8 mouse cellular contexts compared by ENCODE assay signal in genomic region chr8:83699566-83699965, GRCm38 (mm10). TPM values are rescaled to one million over a fixed set of nuclear protein-coding genes. Genes with fewer than 3 reads are reported as not detected.
DNase-seq lines count a peak whose midpoint lies in the region; ATAC-seq and TF ChIP-seq lines count a peak whose summit lies in the region.

No protein-coding gene starts in this region.

- 41% methylated on average over 9 of the region's 9 CpGs for WGBS in heart, embryonic 12.5 days

- peak overlapping the region; percentile 97 for H3K4me3 ChIP-seq in heart, embryonic 12.5 days
- H3K4me3 ChIP-seq in E14TG2a.4 (replicated peaks; ENCODE audit: low read length) = peak overlapping the region; percentile 91

- no peaks in the 10 kb centered on the region for H3K36me3 ChIP-seq in heart, embryonic 12.5 days
- H3K36me3 ChIP-seq in E14TG2a.4 (ENCODE audit: insufficient read depth, low read length) = no peaks in the 10 kb centered on the region

- peak overlapping the region; percentile 74; the same call in 1 of the 2 replicates for H3K27ac ChIP-seq in heart, embryonic 12.5 days (ENCODE audit: poor library complexity, severe bottlenecking)

- intact Hi-C loops in heart, postnatal 14 days (cut with DNase I) = loop anchor here (2.0 to 5.0 kb wide), 2 partner anchors 15 to 37 kb away; partner anchors contain the start of gene Ddx39

- no peak for ATAC-seq in heart, embryonic 12.5 days (ENCODE audit: insufficient number of reproducible peaks, low FRiP score)
- ATAC-seq in cerebellum, adult (ENCODE audit: insufficient number of reproducible peaks, low FRiP score, low TSS enrichment) = no peak

- TF ChIP-seq CTCF in E14TG2a.4 (conservative IDR thresholded peaks at IDR 0.05; ENCODE audit: low read length) = no peak

- DNase-seq in heart, postnatal 14 days = no peak
- DNase-seq in forelimb bud, embryonic 11.5 days (ENCODE audit: low read depth, low spot score) = peak; percentile 40
- DNase-seq in lung, postnatal 36 days = peak; percentile 41
- DNase-seq in adrenal gland, postnatal 14 days = no peak
- no peak for DNase-seq in left cerebral cortex, adult 11 months (ENCODE audit: low spot score)

- no peaks in the 10 kb centered on the region for H3K27me3 ChIP-seq in heart, embryonic 12.5 days (replicated peaks)
- peaks cover 26% of the 10 kb centered on the region for H3K27me3 ChIP-seq in E14TG2a.4 (ENCODE audit: insufficient read depth, low read length)

- H3K9ac ChIP-seq in heart, embryonic 12.5 days = peak overlapping the region; percentile 98

- peak overlapping the region; percentile 98 for H3K4me2 ChIP-seq in heart, embryonic 12.5 days

- no peaks in the 10 kb centered on the region for H3K9me3 ChIP-seq in heart, embryonic 12.5 days (replicated peaks)
- H3K9me3 ChIP-seq in E14TG2a.4 (ENCODE audit: low read length) = no peaks in the 10 kb centered on the region

- peaks cover 44% of the 10 kb centered on the region for H3K4me1 ChIP-seq in heart, embryonic 12.5 days (replicated peaks)
- peaks cover 36% of the 10 kb centered on the region for H3K4me1 ChIP-seq in E14TG2a.4 (replicated peaks; ENCODE audit: low read depth, low read length)

RNA-seq across cellular contexts. Expression of gene Pkn1, which starts 0.6 kb away (rescaled TPM):
- polyA plus RNA-seq in heart, embryonic 12.5 days (2016; fragmentation: Nextera tagmentation; extraction: Ambion mirVana) = 24.4 and 28.7 TPM in 2 replicates
- 10 to 100 TPM; 60.5 to 61.1 TPM for total RNA-seq in heart, postnatal 14 days (2021)
- 125 and 151 TPM in 2 replicates for total RNA-seq in adrenal gland, postnatal 14 days (2021)

RNA-seq across cellular contexts. Expression of gene Ddx39, which starts 15.4 kb away (rescaled TPM):
- polyA plus RNA-seq in heart, embryonic 12.5 days (2016; fragmentation: Nextera tagmentation; extraction: Ambion mirVana) = 117 and 128 TPM in 2 replicates
- total RNA-seq in heart, postnatal 14 days (2021) = 10 to 100 TPM; 24.1 to 26.0 TPM
- 31.2 and 32.9 TPM in 2 replicates for total RNA-seq in adrenal gland, postnatal 14 days (2021)

RNA-seq across cellular contexts. Expression of gene Ptger1, which starts 33.1 kb away (rescaled TPM):
- polyA plus RNA-seq in heart, embryonic 12.5 days (2016; fragmentation: Nextera tagmentation; extraction: Ambion mirVana) = 0.32 and 0.60 TPM in 2 replicates
- total RNA-seq in heart, postnatal 14 days (2021) = under 1 TPM; 0.44 to 0.53 TPM
- 0.98 and 1.4 TPM in 2 replicates for total RNA-seq in adrenal gland, postnatal 14 days (2021)

RNA-seq across cellular contexts. Expression of gene Adgre5, which starts 41.6 kb away (rescaled TPM):
- polyA plus RNA-seq in heart, embryonic 12.5 days (2016; fragmentation: Nextera tagmentation; extraction: Ambion mirVana) = 26.2 and 29.2 TPM in 2 replicates
- total RNA-seq in heart, postnatal 14 days (2021) = 10 to 100 TPM; 56.7 to 59.2 TPM
- 47.5 and 49.0 TPM in 2 replicates for total RNA-seq in adrenal gland, postnatal 14 days (2021)

RNA-seq across cellular contexts. Expression of gene Gipc1, which starts 47.1 kb away (rescaled TPM):
- 175 and 180 TPM in 2 replicates for polyA plus RNA-seq in heart, embryonic 12.5 days (2016; fragmentation: Nextera tagmentation; extraction: Ambion mirVana)
- total RNA-seq in heart, postnatal 14 days (2021) = 10 to 100 TPM; 34.1 to 34.6 TPM
- 39.6 and 47.5 TPM in 2 replicates for total RNA-seq in adrenal gland, postnatal 14 days (2021)

Comparison
In these comparisons a context has a peak if more than half of its experiments do, and no peak if none do; other contexts are left out.
1. DNase-seq: peak in forelimb bud, embryonic 11.5 days (single experiment) and lung, postnatal 36 days (single experiment); none in heart, postnatal 14 days (0 of 2), adrenal gland, postnatal 14 days (single experiment) and left cerebral cortex, adult 11 months (single experiment).